Mouse (Mus musculus) lung, adult 2 months (tissue): ENCODE measurements at regions not wholly inside any gene's neighbourhood (a gene's known extent, or its start where the extent isn't known, plus 50 kb on each side); places are given as distances from the start of the nearest gene placed in this dataset.

Experiments
- DNase-seq: peaks from one replicate; pipeline ENCODE4 v3.0.0; 2022
- H3K4me1 ChIP-seq: fragments of 200-500 bp; 2 replicates; pipeline ENCODE4 v1.6.1; 2011; ENCODE audit warnings: low read length; ENCODE audit not compliant: control insufficient read depth, insufficient read depth
- H3K4me3 ChIP-seq: fragments of 200-500 bp; replicated peaks from 2 replicates; pipeline ENCODE3; 2011; ENCODE audit warnings: low read depth, mild to moderate bottlenecking, control low read depth, low read length; ENCODE audit errors: extremely low read depth
- CTCF ChIP-seq: fragments of 200-500 bp; IDR thresholded peaks from 2 replicates; pipeline ENCODE4 v1.5.1; 2011; ENCODE audit warnings: mild to moderate bottlenecking, low read length, control low read depth; ENCODE audit not compliant: insufficient read depth
- POLR2A ChIP-seq: fragments of 200-500 bp; IDR thresholded peaks from 2 replicates; pipeline ENCODE4 v1.6.1; 2011; ENCODE audit warnings: low read depth, mild to moderate bottlenecking, control low read depth, low read length, borderline replicate concordance; ENCODE audit errors: extremely low read depth
- WGBS: fragments of 180-500 bp; shearing (Covaris S2); methylation state at CpG from one replicate; pipeline ENCODE4 v1.1.7; 2018; 5-methylcytosine and 5-hydroxymethylcytosine counted together

- no peak for DNase-seq
- TF ChIP-seq CTCF, result no peak
- WGBS, result 57% methylated on average over 2 of the region's 2 CpGs
Measured at GRCm38 (mm10) chr2:78435071-78435470, 432.9 kb upstream of the Ube2e3 start.

GRCm38 (mm10) chr2:78427659-78428336 is 440.1 kb upstream of the Ube2e3 start:
- Histone ChIP-seq H3K4me1 (no peaks in the 10 kb centered on the region), H3K4me3 (no peak overlapping the region)
- no peak for TF ChIP-seq CTCF
- no peak for TF ChIP-seq POLR2A
- DNase-seq, result no peak

More at GRCm38 (mm10) chr2:78435071-78435470, 432.9 kb upstream of the Ube2e3 start:
- Histone ChIP-seq H3K4me1 (no peaks in the 10 kb centered on the region), H3K4me3 (no peak overlapping the region)

GRCm38 (mm10) chr2:78418561-78419338 is 449.2 kb upstream of the Ube2e3 start:
- 58% methylated on average over 3 of the region's 3 CpGs for WGBS
- TF ChIP-seq POLR2A, result no peak
- TF ChIP-seq CTCF, result no peak
- no peak for DNase-seq
- Histone ChIP-seq H3K4me1 (no peaks in the 10 kb centered on the region; the same call in 1 of the 2 replicates), H3K4me3 (no peak overlapping the region)

GRCm38 (mm10) chr2:78416574-78417109 is 451.3 kb upstream of the Ube2e3 start:
- Histone ChIP-seq H3K4me3 (no peak overlapping the region), H3K4me1 (no peaks in the 10 kb centered on the region; the same call in 1 of the 2 replicates)
- 28% methylated on average over 2 of the region's 2 CpGs for WGBS
- TF ChIP-seq POLR2A, result no peak
- TF ChIP-seq CTCF, result no peak
- no peak for DNase-seq

- 75% methylated on average over 4 of the region's 4 CpGs for WGBS
Measured at GRCm38 (mm10) chr2:78412985-78413384, 454.9 kb upstream of the Ube2e3 start.

GRCm38 (mm10) chr2:78403890-78404289 is 457.7 kb upstream of the Cwc22 start:
- Histone ChIP-seq H3K4me1 (no peaks in the 10 kb centered on the region), H3K4me3 (no peak overlapping the region)
- 58% methylated on average over 3 of the region's 3 CpGs for WGBS
- no peak for DNase-seq
- TF ChIP-seq CTCF, result no peak

More at GRCm38 (mm10) chr2:78412985-78413384, 454.9 kb upstream of the Ube2e3 start:
- no peak for DNase-seq
- no peak overlapping the region for H3K4me3 ChIP-seq
- no peak for TF ChIP-seq POLR2A
- TF ChIP-seq CTCF, result no peak
- no peaks in the 10 kb centered on the region; the same call in 1 of the 2 replicates for H3K4me1 ChIP-seq

GRCm38 (mm10) chr2:78399236-78399635 is 453.1 kb upstream of the Cwc22 start:
- Histone ChIP-seq H3K4me3 (no peak overlapping the region), H3K4me1 (no peaks in the 10 kb centered on the region)
- no peak for DNase-seq
- no peak for TF ChIP-seq POLR2A
- no peak for TF ChIP-seq CTCF

- DNase-seq, result no peak
- no peak overlapping the region for H3K4me3 ChIP-seq
- TF ChIP-seq CTCF, result no peak
- no peak for TF ChIP-seq POLR2A
- WGBS, result 47% methylated on average over 3 of the region's 3 CpGs
- no peaks in the 10 kb centered on the region for H3K4me1 ChIP-seq
Measured at GRCm38 (mm10) chr2:78396924-78397323, 450.7 kb upstream of the Cwc22 start.

- TF ChIP-seq POLR2A (no peak), CTCF (no peak)
- 64% methylated on average over 4 of the region's 4 CpGs for WGBS
- Histone ChIP-seq H3K4me3 (no peak overlapping the region), H3K4me1 (no peaks in the 10 kb centered on the region)
- DNase-seq, result no peak
Measured at GRCm38 (mm10) chr2:78393090-78393489, 446.9 kb upstream of the Cwc22 start.

GRCm38 (mm10) chr2:78392425-78392824 is 446.2 kb upstream of the Cwc22 start:
- Histone ChIP-seq H3K4me1 (no peaks in the 10 kb centered on the region), H3K4me3 (no peak overlapping the region)
- DNase-seq, result no peak
- WGBS, result 63% methylated on average over 2 of the region's 2 CpGs
- no peak for TF ChIP-seq POLR2A
- no peak for TF ChIP-seq CTCF
